Mouse (Mus musculus) liver, embryonic 14.5 days (tissue): ENCODE results near the gene Lcn2.

ENCODE experiments used
- CTCF ChIP-seq: IDR thresholded peaks from 2 replicates; pipeline ENCODE4 v1.5.1; 2016; ENCODE audit warnings: antibody characterized with exemption, low read depth, control low read depth
- EP300 ChIP-seq: IDR thresholded peaks from 2 replicates; pipeline ENCODE4 v1.6.1; 2016; ENCODE audit warnings: antibody characterized with exemption, low read depth

DNA sequence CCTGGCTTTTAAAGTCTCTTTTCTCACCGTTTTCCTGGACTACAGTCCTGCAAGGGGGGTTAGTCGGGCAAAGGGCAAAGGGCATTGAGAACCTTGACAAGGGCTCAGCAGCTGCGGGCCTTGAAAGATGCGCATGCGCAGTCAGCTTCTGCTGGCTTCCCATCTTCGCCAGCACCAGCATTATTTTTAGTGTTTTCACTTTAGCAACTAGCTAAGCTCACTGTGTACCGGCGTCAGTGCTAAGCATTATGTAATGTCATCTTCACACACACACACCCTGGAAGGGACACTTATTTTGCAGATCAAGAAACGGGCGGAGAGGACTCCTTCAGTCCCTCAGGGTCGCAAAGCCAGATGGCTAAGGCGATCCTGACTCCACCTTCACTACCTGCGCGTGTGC is 27.3 kb downstream of the Lcn2 start:
- no peak for TF ChIP-seq EP300
- no peak for TF ChIP-seq CTCF
